Mouse (Mus musculus) urinary bladder, postnatal 4 days (tissue): Measurements from ENCODE around the gene Vps53.
"Not testable (repeated sequence)": the region's sequence is repeated elsewhere in the genome, so short reads cannot be mapped to it uniquely, and the experiment has no call there.

Experiments
- DNase-seq, 2 experiments: peaks; one replicate each; pipeline ENCODE4 v3.0.0; 2021 to 2022; ENCODE audit warnings: low spot score in 2 of 2

The Vps53 gene

DNA sequence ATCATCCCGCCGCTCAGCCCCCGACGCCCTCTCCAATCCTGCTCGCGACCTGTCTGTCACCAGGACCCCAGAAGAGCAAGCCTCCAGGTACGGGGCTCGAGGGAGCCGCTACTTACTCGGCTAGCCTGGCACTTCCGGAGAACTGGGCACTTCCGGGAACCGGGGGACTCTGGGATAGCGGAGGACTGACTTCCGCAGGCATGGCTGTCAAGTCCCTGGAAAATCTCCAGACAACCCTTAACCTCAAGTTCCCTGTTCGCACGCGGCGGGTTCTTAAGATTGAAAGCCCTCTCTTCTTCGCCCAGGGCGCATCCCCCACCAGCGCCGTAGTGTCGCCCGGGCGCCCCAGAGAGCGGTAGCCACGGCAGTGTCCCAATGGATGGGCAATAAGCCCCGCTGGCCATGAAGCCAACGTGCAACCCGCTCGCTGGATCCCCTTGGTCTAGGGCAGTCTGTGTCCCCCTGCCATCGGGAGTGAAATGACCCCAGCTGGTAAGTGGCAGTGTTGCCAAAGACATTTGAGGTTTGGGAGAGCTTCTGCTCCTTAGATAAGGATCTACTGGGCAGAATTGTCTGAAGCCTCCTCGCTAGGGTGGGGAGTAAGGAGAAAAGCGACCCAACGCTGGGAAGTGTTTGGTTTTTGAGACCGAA, at the start of gene Vps53, which contains the start of gene Fam57a:
TSS of gene Vps53 (minus strand) at position 153 of the 651 bp plus-strand sequence.
TSS of gene Fam57a (plus strand) at position 177 of the 651 bp plus-strand sequence.
- DNase-seq = peak; percentile 82 to 86

DNA sequence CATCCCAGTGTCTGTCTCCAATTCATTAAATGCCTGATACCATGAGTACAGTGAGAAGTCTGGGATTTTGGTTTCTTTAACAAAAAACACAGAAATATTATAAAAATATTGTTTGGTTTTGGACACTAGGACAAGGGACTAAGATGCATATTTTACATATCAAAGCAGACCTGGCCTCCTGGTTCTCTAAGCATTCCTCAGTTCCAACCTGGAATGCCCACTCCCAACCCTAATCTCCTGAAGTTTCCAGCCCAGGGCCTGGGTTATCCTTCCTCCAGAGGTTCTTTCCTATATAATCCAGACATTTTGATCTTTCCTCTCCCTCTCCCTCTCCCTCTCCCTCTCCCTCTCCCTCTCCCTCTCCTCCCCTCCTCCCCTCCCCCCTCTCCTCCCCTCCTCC, 45.6 kb upstream of the Vps53 start:
- no peak for DNase-seq

DNA sequence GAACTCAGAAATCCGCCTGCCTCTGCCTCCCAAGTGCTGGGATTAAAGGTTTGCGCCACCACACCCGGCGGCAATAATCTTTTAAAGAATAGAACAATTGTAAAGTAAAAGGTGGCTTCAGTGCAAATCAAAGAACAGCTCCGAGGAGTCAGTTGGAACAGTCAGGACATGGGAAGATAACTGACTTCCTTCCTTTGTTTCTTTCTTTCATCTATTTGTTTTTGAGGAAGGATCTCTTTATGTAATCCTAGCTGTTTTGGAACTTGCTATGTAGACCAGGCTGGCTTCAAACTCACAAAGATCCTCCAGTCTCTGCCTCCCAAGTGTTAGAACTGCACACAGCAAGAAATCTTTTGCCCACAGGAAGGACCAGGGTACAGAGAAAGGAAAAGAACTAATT, 45.2 kb upstream of the Vps53 start:
- no peak for DNase-seq

DNA sequence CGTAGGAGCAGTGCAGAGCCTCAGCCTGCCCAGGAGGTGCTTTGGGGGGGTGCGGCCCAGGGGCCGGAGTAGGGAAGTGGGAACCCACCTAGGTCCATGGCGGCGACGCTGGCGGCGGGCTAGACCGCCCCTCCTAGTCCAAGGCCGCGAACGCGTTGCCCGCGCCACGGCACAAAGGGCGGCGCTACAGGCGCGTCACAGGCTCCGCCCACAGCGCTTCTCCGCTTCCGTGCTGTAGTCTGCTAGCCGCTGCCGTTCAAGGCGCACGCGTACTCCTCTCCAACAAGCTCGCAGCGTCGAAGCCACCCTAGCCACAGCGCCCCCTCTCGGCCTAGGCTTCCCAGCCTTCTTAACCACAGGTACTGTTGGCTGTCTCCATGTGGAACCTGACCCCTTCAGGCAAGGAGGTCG, 37.9 kb upstream of the Vps53 start, which contains the start of the genes Dbil5 and Gemin4:
TSS of gene Dbil5 (plus strand) at position 219 of the 411 bp plus-strand sequence.
TSS of gene Gemin4 (minus strand) at position 275 of the 411 bp plus-strand sequence.
- peak; percentile 93 to 97 for DNase-seq

DNA sequence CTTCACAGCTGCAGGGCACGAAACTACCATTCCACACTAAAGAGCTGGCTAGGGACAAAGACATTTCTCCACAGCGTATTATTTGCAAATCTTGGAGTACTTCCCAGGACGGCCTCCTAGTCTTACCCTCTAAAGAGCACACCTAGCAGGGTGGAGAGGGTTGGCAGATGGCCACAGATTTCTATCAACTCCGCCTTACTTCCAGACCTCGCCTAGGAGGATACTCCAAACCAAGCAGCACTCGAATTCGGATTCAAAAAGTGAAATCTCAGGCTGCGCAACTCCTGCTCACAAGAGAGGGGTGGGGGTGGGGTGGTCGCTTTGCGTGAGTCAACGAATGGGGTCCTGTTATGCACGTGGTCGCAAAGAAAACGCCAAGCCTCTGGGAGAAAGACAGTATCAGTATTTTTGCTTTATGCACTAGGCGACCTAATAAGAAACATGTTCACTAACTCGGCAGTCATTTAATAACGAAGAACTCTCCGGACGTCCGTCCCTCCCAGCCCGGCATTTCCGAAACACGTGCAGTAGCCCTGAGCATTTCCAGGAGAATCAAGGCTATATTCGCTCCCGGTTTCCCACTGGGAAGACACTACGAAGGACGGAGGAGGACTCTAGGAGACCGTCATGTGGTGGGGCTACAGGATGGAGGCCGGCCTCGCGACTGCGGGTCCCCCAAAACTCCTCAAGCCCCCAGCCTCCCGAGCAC, 37.4 kb upstream of the Vps53 start:
- no peak for DNase-seq

DNA sequence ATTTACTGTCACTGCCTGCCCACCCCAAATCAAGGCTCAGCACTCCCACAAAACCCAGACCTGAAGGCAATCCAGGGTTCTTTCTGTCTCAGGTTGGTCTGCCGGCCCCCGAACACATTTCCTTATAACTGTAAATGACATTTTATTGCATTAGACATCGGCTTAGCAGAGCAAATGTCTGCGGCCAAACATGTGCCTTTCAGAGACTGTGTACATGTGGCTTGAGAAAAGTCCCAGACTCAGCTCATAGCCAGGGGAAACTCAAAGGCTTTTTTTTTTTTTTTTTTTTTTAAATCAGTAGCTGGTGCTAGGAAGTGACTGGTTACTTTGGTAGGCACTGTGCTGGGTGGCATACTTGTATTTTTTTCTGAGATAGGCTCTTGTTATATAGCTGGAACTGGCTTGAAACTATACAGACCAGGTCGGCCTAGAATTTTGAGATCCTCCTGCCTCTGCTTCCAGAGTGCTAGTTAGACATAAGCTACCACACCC, 36.6 kb upstream of the Vps53 start:
- DNase-seq = no peak

DNA sequence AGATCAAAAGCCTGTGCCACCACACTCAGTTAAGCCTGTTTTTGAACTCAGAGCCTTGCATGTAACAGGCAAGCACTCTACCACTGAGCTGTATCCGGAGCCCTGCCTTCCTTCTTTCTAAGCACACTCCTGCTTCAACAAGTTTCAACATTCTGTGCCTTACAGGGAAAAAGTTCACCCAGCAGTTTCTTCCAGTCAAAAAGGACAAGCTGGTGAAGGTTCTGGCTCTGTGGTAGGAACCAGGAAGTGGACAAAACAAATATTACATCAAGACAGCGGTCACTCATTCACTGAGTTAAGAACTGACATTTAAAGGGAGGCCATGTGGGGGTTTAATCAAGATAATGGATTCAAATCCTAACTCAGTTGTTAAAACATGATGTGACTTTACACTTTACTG, 35.6 kb upstream of the Vps53 start:
- no peak for DNase-seq

DNA sequence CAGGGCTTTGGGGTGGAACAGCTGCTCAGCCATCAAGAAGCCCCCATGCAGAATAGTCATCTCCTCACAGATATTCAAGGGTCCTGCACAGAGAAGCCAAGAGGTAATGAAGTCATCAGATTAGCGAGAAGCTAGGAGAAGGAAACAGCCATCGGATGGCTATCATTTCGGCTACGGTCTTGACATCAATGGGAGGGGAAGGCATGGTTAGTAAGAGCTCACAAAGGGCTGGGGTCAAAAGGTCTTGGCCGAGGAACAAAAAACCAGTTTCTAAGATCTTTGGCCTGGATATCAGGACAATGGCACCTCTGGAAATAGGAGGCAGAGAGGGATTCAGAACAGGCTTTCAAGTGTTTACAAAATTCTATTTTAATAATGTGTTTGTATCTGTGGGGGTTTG, 34.4 kb upstream of the Vps53 start:
- no peak for DNase-seq

DNA sequence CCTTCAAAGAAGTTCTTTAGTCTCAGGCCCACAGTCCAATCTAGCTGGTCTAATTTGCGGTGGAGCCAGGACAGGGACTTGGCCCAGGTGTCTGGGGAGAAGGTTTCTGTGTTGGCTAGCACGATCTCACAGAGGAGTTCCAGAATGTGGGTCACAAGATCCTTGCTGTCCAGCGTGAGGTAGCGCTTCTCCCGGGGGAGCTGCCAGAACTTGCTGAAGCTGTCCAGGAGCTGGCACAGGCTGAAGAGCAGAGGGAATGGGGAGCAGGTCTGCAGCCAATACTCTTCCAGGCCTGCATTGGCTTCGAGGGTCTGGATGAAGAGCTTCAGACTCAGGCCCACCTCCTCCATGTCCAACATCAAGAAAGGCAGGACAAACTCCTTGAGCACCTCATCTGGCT, 32.1 kb upstream of the Vps53 start:
- DNase-seq = not testable (repeated sequence)

DNA sequence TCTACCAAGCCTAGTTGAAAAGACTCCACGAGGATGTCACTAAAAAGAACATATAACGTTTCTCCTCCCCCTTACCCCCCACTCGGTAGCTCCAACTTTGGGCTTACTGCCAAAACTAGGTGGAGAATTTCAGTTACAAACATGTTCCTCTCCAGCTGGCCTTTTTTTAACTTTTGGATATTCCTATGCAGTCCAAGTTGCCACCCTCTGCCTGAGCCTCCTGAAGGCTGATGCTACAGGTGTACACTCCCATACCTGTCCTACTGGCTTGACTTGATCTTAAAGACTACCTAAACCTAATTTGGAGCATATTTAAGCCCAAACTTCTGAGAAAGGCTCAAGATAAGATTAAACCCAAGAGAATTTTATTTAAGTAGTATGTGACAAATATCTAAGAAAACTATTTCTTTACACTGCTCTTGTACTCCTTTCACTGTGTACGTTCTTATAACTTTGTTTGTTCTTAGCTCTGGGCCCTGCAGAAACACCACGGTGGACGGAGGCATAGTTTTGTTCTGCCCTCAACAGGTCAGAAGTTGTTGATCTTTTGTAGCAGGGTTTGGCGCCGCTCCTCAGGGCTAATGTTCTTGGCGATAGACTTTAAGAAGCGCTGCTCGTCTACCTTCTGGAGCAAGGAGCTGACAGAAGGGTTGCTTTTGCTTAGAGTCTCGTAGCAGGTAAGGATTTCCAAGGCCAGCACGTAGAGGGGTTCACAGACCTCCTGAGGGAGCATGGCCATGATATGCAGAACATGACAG, 31.0 kb upstream of the Vps53 start:
- no peak for DNase-seq

DNA sequence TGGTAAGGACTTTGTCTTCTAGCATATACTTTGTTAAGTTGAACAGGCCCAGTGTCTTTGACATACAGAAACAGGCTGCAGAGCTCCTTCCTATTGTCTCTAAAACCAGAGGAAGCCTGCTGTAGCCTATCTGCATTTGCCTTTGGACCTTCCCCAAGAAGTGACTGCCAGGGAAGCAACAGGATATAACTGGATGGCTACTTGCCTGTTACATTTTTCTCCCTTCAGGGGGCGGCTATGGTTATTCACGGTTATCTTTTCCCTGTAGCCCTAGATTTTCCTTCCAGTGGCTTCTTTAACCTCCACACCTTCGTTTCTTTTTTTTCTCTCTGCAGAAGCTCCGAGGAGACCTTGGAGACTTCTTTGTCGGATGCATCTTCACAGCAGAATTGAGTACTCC, 27.3 kb upstream of the Vps53 start:
- no peak for DNase-seq

DNA sequence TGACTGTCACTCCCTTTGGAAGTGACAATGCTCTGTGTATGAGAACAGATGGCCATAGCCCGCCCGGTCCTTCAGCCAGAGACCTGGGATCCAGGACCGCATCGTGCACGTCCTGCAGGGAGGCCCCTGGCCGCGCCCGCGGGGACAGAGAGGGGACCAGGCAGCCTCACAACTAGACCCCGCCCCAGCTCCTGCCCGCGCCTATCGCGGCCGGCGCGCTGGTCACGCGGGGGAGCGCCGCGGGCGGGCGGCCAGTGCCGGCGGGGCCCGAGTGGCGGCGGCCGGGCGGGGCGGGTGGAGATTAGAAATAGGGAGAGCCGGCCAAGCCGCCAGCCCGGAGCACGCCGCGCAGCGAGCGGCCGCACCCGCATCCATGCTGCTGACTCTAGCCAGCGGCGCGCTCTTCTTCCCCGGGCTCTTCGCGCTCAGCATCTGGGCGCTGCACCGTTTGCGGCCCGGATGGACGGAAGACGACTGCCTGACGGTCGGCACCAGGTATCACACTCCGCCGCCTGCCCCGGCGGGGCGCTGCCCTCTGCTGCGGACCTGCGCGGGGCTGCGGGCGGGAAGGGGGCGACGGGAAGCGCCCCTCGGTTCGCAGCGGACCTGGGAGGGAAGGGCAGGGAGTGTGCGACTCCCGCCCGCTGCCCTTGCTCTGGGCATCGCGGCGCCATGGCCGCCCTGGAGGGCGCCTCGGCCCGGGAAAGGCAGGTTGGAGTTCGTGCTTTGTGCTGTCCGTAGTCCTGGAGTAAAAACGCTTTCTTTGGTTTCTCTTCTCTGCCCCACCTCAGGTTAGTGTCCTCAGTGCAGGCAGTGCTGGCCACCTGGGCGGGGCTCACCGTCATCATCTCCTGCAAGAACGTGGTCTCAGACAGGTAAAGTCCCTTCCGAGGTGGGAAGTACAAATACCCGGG, 22.6 kb upstream of the Vps53 start:
- DNase-seq = peak; percentile 84 to 86

DNA sequence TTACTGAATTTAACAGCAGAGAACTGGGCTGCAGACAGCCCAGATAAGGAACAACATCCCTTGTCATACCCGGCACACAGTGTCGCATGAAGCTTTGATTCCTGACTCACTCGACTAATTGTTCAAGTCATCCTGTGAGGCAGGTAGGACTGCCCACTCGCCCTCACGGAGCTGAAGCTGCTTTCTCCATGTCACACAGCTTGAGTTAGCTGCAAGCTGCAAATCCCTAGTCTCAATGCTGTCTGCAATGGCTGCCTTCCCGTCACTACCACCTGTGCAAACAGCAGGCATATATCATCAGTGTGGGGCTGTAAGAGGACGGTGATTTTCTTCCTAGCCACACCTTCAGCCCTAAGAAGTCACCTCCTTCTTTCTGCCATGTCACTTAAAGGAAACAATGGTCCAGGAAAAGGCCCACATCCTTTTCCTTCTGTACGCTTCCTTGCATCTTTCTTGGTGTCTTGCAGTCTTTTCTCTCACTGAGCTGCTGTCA, 17.6 kb upstream of the Vps53 start:
- DNase-seq = no peak

DNA sequence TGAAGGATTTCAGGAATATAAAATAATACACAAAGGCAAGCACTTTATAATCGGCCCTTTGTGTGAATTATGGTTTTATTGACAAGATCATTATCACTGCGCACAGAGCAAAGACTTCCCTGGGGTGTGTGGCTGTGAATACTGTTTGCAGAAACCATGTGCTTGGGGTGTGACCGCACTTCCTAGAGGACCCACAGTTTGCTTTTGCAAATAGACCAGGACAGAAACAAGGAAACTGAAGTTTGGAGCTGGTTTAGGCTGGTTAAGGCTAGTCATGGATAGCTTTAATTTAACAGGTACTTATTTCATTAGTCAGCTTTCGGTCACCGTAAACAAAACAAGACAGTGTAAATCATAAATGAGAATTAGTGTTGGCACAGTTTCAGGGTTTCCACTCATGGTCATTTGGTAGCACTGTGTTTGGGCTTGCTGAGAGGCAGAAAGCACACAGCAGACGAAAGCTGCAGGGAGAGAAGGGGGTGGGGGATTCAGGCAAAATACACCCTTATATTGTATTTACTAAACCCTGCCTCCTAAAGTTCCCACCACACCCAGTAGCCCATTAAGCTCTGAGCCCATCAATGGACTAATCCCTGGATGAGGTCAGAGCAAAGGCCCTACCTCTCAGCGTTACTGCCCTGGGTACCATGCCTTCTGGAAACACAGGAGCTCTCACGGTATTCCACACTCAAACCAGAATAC, 17.0 kb upstream of the Vps53 start:
- no peak for DNase-seq

DNA sequence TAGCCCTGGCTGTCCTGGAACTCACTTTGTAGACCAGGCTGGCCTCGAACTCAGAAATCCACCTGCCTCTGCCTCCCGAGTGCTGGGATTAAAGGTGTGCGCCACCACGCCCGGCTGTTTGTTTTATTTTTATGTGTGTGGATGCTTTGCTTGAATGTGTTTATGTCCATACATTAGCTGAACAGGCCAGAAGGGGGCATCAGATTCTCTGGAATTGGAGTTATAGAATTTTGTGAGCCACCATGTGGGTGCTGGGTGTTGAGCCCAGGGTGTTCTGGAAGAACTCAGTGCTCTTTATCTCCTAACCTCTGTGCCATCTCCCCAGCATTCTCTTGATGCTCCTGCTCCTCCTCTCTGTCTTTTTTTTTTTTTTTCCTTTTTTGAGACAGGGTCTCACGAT, 7.5 kb upstream of the Vps53 start:
- DNase-seq = no peak

DNA sequence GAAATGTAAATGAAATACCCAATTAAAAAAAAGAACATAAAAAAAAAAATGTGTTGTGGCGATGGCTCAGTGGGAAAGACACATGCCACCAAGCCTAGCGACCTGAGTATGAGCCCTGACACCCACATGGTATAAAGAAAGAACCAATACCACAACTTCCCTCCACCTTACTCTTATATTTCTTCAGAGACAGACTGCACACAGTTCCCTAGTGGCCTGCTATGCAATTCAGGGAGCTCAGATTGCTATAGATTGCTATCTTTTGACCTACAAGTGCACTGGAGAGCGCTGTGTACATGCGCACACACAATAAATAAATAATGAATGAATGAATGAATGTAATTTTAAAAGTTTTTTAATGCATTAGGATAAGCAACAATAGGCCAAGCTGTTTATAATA, 4.3 kb upstream of the Vps53 start:
- no peak for DNase-seq

DNA sequence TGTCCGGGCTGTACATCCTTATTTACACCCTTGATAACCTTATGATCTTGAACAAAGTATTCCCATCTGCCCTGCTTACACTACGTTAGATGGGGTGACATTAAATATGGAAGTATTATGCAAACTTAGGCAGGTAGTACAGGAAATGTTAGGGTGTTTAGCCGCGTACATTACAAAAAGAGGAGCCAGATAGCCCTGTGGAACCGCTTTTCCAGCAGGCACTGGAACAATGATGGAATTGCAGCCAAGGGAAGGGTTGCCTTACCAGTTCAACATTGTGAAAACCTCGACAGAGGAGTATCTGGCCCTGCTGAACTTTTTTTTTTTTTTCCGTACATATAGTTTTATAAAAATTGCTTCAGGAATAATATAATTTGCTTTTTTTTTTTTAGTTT, 696 bp upstream of the Vps53 start:
- no peak for DNase-seq

DNA sequence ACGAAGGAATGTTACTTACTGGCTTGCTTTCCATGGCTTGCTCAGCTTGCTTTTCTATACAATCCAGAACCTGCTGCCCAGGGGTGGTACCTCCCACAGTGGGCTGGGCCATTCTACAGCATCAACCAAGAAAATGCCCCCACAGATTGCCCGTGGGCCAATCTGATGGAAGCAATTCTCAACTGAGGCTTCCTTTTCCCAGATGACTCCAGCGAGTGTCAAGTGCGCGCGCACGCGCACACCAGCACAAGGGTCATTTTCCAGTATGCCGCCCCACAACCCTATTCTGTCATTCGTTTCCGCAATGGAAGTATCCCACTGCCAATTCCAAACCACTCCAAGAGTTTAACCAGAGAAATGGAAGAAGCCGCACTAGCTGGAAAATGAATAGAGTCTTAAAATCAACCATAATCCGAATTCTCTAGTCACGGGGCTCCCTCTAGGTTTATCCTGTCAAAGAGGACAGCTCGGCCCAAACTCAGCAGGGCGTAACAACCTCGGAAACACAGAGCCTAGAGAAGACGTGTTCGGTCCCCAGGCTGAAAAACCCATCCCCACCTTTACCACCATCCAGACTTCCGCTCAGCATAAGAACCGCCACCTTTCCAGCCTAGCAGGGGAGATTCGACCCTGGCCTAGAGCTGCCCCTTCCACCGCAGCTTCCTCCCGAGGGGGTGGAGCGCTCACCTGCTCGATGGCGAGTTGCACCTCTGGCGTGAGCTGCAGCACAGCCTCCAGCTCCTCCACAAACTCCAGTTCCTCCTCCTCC, 537 bp downstream of the Vps53 start:
- peak in 1 of 2 experiments; percentile 23 for DNase-seq

DNA sequence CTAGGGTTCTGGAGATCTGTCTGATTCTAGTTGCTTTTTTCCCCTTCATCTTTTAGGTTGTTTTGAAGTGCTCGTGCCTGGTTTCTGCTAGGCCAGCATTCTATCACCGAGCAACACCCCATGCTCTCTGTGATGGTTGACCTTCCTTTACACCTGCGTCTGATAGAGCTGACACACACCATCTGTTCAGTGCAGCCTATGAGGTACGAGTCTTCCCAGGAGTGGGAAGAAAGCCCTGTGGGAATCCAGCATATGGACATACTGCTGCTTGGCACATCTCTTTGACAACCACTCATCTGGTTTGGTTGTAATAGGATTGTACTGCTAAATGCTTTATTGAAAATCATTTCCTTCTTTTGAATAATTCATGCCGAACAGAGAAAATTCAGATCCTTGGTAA, 9.2 kb downstream of the Vps53 start:
- DNase-seq = no peak

DNA sequence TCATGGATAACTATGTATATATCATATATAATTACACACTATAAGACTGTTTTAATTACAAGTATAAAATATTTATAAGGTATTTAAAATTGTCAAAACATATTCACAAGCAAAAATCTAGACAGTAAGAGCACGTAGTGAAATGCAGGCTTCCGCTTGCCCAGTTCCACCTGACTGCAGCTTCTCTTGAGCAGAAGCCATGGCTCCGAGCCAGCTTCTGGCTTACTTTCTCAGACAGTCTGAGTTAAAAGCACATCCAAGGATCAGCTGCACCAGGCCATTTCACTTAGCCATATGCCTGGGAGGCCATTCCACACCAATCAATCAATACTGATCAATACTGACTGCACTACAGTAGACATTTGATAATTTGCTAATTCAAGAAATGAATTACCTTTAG, 10.5 kb downstream of the Vps53 start:
- no peak for DNase-seq
